Mouse (Mus musculus) ES-E14 (cell line): Measurements from ENCODE around the gene Lpp.

Experiments used
- CHD2 ChIP-seq: IDR thresholded peaks from 2 replicates; pipeline ENCODE4 v1.6.1; 2014; ENCODE audit warnings: mild to moderate bottlenecking, low read depth, low read length, inconsistent platforms
- HCFC1 ChIP-seq: IDR thresholded peaks from 2 replicates; pipeline ENCODE4 v1.6.1; 2012; ENCODE audit warnings: low read length, inconsistent platforms, borderline replicate concordance; ENCODE audit not compliant: insufficient read depth
- MAFK ChIP-seq: IDR thresholded peaks from 2 replicates; pipeline ENCODE4 v1.6.1; 2014; ENCODE audit warnings: mild to moderate bottlenecking, low read depth, low read length, inconsistent platforms; ENCODE audit not compliant: insufficient read depth
- ZC3H11A ChIP-seq: IDR thresholded peaks from 2 replicates; pipeline ENCODE4 v1.6.1; 2012; ENCODE audit warnings: low read depth, mild to moderate bottlenecking, inconsistent platforms, low read length, borderline replicate concordance
- ZNF384 ChIP-seq: IDR thresholded peaks from 2 replicates; pipeline ENCODE4 v1.6.1; 2012; ENCODE audit warnings: low read depth, low read length, inconsistent platforms

DNA sequence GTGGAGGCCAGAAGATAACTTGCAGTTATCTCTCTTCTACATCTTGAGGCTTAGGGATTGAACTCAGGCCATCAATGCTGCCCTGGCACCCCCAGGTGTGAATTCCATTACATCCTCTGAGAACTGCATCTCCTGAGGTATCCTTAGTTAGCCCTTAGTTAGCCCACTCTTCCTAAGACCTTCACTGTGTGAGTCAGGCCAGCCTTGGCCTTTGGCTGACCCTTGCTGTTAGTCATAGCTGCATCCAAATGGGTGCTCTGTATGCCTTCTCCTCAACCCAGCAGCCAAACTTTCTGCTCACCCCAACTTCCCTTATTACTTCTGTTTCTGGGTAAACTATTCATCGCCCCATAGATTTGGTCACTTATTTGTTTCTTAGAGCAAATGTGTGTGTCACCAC, 31.6 kb upstream of the Lpp start:
- TF ChIP-seq ZC3H11A, result no peak
- no peak for TF ChIP-seq HCFC1
- TF ChIP-seq ZNF384, result no peak
- TF ChIP-seq MAFK, result no peak
- TF ChIP-seq CHD2, result no peak
